Mouse (Mus musculus) naive thymus-derived CD4-positive, alpha-beta T cell, adult 2 months (primary cell): ENCODE measurements at regions not wholly inside any gene's neighbourhood (a gene's known extent, or its start where the extent isn't known, plus 50 kb on each side); places are given as distances from the start of the nearest gene placed in this dataset.
"Not testable (repeated sequence)": the region's sequence is repeated elsewhere in the genome, so short reads cannot be mapped to it uniquely, and the experiment has no call there.

Experiments used
- DNase-seq: peaks from one replicate; pipeline ENCODE4 v3.0.0-alpha.2; 2011; ENCODE audit warnings: low read depth

DNA sequence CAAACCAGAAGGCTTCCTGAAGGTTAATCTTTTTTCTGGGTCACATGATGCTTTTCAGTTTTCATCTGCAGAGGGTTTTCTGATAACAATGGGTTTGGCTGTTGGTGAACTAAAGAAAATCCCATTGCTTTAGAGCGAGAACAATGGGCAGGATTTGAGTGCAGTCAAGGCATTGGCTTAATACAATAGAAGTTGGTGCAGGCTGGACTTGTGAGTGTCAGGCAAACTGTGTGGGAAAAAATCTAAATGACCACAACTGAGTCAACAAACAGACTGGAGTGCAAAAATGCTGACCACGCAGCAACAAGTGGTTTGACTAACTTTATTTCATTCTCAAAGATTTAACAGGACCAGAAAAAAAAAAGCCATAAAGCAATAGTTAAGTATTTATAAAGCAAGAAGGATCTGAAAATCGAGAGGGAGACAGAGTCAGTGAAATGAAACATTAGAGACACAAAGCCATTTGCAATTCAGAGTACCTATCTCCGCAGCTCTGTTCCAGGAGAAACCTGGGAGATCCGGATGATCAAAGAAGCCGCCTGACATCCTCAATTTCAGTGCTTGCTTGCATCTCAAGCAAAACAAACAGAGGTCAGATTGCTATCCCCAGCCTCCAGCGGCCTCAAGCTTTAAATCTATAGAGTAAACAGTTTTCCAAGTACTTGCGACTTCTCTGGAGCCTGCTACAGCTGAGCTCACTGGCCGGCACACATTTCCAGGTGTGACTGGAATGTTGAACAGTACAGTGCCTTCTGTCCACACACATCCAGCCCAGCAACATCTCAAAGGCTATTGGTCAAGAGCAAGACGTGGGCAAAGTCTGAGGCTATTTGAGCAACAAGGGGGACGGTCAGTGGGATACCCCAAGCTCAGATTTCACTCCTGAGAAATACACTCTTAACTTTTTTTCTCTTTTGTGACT, 229.5 kb upstream of the Arglu1 start:
- no peak for DNase-seq

GRCm38 (mm10) chr8:8919040-8919439, 228.7 kb upstream of the Arglu1 start:
- no peak for DNase-seq

DNA sequence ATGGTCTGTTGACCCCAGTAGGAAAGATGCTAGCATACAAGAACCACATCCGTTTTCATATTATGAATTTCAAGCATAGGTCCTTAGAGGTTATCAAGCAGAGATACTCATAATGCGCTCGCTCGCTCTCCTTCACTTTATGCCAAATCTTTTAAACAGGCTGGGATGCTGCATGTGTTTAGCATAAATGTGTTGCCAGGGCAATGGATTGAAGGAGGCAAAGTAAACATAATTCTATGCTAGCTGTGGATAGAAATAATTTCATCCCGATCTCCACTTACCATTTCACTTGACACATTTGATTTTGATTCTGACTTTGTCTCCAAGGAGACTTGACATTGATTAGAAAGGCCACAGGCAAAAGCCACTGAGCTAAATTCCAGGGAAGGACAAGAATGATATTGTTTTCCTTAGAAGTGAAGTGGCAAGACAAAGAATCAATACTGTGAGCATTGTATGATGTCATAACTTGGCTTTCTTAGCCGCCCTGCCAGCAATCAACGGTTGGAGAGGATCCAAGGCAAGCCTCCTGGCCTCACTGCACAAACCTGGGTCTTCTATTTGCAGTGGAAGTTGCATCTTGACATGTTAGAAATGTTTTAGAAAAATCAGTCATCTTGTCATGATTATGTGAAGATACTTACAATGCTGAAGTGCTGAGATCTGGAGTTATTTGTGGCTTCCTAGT, 217.3 kb upstream of the Arglu1 start:
- DNase-seq = no peak

- no peak for DNase-seq
Observed at GRCm38 (mm10) chr8:8892996-8893395, 202.7 kb upstream of the Arglu1 start.

DNA sequence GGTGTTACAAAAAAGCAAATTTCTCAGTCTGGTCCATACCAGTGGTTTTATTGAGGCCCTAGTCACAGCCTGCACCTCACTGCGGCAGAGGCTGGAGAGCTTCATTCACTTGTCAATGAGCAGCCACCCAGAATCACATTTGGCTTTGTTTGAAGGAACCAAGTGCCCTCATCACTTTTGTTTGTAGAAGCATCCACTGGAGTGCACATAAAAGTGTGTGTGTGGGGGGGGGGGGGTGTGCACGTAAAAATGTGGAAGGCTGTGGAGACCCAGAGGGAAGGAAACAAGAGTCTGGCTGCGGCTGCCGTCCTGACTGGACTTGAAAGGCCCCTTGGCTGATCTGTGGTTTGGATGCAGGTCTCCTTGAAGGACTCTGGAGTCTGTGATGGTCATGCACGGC, 187.0 kb upstream of the Arglu1 start:
- no peak for DNase-seq

DNA sequence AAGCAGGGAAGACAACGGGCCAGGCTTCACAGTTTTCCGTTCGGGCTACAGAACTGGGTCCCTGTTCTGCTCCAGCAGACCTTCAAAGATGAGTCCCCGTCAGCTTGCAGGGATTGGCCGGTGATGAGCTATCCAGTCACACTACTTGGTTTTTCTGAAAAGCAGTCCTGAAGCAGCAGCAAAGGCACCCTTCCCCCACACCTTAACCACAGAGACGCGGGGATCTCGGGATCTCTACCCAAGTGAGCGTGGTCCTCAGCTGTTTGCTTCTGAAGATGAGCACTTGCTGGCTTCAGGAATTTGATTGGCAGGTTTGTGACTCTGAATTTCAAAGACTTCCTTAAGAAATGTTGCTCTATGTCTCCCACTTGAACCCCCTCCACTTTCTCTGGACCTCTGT, 186.6 kb upstream of the Arglu1 start:
- DNase-seq = no peak

DNA sequence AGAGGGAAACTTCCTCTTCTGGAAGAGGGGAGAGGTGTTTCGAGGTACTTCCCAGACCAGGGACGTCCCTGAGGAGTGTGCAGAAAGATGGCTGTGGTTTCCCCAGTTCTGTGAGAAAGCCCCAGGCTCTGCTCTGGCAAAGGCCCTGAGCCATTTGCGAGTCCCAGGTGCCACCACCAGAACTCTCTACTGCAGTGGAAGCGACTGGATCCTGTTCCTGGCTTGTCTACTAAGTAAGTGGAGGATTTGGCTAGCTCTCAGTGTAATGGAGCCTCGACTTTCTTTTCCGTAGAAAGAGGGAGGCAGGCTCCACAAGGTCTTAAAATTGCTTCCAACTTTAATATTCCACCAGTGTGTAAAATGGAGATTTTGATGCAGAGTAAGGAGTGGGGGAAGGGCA, 186.1 kb upstream of the Arglu1 start:
- no peak for DNase-seq

DNA sequence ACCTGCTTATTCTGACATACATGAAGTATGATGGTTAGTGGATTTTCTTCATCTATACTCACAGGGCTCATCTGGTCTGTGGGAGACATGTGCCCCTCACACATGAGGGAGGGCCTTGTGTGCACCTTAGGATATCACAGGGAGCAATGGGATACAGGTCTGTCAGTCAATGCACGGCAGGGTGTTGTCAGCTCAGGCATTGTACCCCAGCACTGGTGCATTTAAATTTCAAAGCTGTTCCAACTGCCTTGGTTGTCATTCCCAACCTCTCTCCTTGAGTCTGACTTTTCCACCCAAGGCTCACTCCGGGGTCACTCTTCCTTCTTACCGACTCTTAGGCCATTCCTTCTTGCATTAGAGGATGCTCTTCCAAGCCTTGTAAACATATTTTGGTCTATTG, 181.6 kb upstream of the Arglu1 start:
- DNase-seq = no peak

DNA sequence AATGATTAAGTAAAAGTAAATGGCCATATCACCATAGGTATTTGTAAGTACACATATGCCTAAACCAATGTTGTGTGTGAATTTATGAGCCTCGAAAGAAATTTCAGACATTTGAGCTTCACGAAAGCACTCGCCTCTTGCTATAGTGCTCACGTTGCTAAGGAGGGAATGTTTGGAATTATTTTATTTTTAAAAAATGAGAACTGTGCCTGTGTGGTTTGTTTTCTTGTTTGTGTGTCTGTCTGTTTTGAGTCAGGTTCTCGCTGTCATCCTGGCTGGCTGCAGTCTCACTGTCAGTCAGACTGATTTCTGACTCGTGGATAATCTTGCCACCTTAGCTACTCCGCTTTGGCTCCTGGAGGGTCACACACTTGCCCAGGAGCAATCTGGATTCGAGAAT, 180.7 kb upstream of the Arglu1 start:
- DNase-seq = no peak

DNA sequence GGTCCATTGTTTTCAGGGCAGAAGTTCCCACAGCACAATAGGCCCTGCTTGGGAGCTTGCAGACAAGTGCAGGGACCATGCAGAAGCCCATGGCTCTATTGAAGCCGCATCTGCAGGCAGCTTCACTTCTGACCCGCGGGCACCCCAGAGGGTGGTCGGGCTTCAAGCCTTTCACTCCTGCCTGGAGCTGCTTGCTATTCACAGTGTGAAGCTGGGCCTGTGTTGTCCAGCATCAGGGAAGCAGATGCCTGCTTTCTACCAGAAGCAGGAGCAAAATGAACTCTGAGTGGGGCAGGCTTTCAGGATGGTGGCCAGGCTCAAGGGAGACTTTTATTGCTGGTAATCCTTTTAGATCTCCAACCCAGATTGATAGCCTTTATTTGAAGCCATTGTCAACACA, 180.2 kb upstream of the Arglu1 start:
- DNase-seq = no peak

- no peak for DNase-seq
Observed at GRCm38 (mm10) chr8:8869338-8869737, 179.0 kb upstream of the Arglu1 start.

DNA sequence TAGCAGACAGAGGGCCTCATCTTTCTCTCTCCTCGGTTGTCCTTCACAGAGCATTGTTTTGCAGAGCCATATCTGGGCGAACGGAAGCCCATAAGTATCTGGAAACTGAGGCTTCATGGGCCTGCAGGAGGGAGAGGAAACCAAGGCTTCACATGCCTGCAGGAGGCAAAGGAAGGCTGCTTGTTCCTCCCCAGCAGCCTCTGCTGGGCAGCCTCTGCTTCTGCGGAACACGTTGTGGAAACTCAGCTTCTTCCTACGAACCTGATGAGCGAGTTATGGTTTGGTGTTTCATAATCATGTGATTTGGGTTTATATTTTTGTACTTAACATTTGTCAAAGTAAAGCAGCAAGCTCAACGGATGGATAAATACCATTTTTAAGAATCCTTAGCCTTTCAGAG, 177.6 kb upstream of the Arglu1 start:
- DNase-seq = no peak

GRCm38 (mm10) chr8:8867126-8867777, 176.9 kb upstream of the Arglu1 start:
- DNase-seq = no peak

DNA sequence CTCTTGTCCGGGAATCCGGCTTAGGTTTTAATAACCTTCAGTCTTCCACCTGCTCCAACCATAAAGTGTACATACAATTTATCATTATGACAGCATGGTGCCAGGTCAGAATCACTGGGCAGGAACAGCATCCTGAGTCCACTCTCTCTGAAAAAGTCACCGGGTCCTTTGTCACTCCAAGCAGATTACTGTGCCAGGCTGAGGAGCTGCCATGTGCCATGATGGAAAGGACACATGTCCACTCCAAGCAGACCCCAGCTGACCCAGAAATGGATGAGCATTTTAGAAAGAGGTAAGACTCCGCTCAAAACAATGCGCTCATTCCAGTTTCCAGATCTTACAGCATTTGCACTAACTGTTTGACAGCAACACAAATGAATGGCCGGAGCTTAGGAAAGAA, 172.4 kb upstream of the Arglu1 start:
- DNase-seq = no peak

- no peak for DNase-seq
Observed at GRCm38 (mm10) chr8:8861331-8861940, 171.1 kb upstream of the Arglu1 start.

DNA sequence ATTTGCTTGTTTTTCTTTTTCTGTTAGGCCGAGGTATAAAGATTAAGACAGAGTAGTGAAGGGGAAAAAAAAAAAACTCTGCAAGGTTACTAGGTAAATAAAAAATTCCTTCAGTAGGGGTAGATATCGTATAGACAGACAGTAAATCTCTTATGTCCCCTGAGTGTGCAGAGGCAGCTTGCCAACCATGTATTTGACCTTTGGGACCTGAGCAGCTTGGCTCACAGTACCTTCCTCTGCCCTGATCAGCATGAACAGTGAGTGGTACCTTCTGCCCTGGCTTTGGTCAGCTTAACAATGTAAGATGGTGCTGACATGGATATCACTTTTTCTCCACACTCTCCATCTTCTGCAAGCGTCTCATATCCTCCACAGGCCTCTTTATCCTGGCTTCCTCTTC, 168.3 kb upstream of the Arglu1 start:
- no peak for DNase-seq

- no peak for DNase-seq
Observed at GRCm38 (mm10) chr8:8852656-8853366, 162.5 kb upstream of the Arglu1 start.

GRCm38 (mm10) chr8:8851271-8851670, 160.9 kb upstream of the Arglu1 start:
- DNase-seq = no peak

DNA sequence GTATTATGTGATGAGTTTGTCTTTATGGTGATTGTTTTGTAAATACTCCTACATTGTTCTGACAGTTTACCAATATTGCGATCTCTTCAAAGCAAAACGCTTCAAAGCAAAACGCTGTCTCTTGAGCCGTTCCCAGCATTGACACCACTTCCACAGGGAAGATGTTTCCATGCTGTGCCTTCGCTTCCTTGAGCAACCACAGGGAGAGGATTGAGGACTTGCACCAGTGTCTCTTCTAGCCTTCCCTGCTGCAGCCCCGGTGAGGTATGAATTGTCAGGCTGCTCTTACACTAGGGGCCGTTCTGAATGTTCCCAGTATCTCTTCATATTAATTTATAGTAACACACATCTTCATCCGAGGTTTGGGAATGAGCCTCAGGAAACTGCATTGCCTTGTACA, 160.4 kb upstream of the Arglu1 start:
- DNase-seq = no peak

DNA sequence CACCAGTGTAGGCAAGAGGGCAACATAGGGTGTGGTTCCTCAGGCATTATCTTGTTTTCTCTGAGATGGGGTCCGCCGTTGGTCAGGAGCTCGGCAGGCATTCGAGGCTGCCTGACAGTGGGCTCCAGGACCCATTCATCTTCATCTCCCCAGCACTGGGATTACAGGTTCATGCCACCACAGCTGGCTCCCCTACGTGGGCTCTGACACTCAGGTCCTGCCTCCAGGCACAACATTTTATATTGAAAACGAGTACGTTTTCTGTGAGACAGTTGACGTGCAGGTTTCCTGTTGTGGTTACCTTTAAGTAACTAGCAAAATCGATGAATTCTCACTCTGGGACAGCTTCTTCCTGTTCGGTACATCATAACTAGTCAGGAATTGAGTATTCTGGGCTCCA, 157.3 kb upstream of the Arglu1 start:
- DNase-seq = no peak

- no peak for DNase-seq
Observed at GRCm38 (mm10) chr8:8842326-8842725, 152.0 kb upstream of the Arglu1 start.

GRCm38 (mm10) chr8:8836166-8836565, 145.8 kb upstream of the Arglu1 start:
- DNase-seq = not testable (repeated sequence)
